Mouse (Mus musculus) left cerebral cortex, adult 18-20 months (tissue): Measurements from ENCODE around the gene Mapt. TPM values are rescaled to one million over a fixed set of nuclear protein-coding genes. Genes with fewer than 3 reads are reported as not detected.

Experiments
- DNase-seq, 2 experiments: peaks; one replicate each; pipeline ENCODE4 v3.0.0; 2021 to 2022; ENCODE audit warnings: low spot score in 2 of 2, mixed read lengths in 1 of 2
- total RNA-seq, 2 experiments: library from RNA; stranded (reverse); gene quantifications; 2 replicates each; pipeline ENCODE4 v1.2.3; 2021

Mapt gene
- total RNA-seq, 2 experiments from 2014 or later = 350 to 364 TPM

DNA sequence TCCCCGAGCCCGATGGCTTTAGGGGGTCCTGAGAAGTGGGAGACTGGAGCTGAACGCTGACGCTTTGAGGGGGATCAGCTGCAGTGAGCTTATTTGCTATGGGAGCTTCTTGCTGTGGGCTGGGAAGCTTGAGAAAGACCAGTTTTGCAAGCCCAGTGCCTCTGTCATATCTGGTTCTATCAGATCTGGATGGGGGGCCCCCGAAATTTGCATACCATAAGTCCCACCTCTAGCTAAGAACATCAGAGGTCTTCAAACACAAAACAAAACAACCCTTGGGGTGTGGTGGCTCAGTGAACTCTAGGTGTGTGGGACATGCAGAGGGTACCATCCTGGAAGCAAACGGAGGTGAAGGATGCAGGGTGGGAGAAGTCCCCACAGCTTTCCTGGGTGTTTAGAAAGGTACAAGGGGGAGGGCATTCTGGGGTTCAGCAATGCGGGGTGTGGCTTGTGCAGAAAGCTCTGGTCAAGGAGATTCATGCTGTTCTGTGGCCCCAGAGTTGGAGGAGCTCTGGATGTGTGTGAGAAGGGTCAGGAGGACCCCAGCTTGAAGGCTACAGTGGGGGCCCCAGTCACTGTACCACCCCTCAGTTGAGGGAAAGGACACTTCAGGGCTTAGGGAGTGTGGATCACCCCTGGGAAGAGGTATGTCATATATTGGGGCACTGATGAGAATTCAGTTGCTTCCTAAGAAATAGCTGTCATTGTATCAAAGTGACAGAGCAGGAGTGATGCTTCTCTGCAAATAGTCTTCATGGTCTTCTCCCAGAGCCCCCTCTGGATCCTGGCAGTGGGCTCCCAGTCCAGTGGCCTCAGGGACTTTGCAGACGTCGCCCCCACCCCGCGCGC, 78.4 kb downstream of the Mapt start:
- DNase-seq = no peak

DNA sequence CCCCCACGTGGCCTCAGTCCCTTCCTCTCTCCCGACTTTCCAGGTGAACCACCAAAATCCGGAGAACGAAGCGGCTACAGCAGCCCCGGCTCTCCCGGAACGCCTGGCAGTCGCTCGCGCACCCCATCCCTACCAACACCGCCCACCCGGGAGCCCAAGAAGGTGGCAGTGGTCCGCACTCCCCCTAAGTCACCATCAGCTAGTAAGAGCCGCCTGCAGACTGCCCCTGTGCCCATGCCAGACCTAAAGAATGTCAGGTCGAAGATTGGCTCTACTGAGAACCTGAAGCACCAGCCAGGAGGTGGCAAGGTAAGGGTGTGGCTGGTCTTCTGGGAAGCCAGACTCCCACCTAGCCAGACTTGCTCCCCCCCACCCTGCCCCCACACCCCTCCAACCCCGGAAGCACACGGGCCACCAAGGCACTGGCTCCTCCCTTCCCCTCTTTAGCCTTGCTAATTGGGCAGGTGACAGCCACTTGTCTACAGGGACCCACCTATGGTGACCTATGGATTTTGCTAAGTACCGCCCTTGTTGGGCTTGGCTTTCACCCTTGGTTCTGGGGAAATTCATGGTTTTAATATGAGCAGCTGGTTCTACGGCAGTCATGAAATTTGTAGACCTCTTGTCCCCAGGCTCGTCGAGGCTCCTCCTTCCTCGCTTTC, 79.2 kb downstream of the Mapt start:
- DNase-seq = no peak

DNA sequence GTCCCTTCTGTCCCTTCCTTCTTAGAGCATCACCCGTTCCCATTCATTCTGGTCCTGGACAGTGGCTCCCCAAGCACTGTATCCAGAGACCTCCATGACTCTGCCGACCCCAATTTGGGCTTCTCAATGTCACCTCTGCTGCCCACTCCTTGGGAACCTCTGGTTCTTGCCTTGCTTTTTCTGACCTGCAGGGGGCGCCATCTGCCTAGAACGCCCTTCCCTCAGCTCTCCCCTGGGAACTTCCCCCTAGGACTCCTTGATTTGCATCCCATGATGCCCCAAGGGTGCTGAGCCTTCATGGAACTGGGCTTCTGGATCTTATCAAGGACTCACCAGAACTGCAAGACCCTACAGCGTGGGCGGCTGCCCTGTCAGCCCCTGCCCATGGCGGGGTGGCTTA, 80.5 kb downstream of the Mapt start:
- DNase-seq = no peak

DNA sequence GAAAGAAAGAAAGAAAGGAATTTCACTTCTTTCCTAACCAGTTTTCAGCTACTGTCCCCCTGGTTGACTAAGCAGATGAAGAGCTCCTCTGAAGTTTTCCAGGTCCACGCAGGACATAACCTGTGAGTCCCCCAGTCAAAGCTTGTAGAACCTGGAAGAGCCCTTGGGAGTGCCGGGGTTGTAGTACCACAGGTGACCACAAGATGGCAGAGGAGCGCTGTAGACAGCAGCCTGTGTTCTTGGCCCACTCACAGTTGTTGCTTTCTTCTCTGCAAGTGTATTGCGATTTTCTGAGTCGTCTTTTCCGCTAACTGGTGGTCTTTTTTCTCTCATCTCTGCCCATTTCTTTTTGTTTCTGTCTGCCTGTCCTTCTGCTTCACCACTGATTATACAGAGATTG, 84.5 kb downstream of the Mapt start:
- DNase-seq = peak; percentile 78 to 82

DNA sequence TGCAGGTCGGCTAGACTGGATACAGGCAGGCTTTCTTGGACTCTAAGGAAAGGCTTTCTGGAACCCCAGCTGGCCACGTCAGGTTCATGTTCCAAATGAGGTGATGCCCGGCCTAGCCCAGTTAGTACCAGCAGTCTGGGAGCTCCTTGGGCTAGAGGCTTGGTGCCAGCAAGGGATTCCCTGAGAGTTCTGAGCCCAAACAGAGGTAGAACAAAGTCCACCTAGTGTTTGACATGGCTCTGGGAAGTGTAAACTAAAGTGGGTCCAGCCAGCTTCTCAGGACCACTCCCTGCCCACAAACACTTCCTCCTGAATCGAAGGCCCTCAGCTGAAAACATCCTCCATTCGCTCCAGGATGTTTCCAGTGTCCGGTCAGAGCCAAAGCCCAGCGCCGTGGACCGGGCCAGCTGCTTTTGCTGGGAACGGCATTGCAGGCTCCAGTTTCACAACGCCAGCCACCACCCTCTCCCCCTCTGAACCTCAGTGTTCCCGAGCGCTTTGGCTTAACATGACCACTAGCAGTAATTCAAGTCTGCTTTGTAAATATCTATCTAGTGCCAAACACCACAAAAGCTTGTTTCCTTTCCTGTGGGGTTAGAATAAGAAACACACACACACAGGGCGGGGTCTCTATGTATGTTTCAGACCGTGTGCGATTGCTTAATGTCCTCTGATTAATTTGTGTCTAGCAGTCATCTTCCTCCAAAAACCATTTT, 85.7 kb downstream of the Mapt start:
- no peak for DNase-seq

DNA sequence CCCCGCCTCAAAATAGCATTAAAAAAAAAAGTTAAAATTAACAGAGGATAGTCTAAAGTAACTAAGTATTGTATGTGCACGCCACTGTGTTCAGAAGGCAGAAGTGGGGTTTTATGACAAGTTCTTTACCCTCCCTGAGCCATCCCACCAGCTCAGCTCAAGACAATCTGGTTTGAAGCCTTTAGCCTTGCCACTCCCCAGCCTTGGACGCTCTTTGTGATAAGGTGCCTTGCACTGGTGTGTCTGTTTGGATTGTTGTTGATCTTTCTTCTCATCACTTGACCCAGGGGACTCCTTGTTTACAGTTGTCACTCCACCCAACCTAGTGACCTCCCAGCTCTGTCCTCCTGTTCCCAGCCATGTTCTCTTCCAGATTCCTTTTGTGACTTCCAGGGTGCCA, 86.4 kb downstream of the Mapt start:
- no peak for DNase-seq

DNA sequence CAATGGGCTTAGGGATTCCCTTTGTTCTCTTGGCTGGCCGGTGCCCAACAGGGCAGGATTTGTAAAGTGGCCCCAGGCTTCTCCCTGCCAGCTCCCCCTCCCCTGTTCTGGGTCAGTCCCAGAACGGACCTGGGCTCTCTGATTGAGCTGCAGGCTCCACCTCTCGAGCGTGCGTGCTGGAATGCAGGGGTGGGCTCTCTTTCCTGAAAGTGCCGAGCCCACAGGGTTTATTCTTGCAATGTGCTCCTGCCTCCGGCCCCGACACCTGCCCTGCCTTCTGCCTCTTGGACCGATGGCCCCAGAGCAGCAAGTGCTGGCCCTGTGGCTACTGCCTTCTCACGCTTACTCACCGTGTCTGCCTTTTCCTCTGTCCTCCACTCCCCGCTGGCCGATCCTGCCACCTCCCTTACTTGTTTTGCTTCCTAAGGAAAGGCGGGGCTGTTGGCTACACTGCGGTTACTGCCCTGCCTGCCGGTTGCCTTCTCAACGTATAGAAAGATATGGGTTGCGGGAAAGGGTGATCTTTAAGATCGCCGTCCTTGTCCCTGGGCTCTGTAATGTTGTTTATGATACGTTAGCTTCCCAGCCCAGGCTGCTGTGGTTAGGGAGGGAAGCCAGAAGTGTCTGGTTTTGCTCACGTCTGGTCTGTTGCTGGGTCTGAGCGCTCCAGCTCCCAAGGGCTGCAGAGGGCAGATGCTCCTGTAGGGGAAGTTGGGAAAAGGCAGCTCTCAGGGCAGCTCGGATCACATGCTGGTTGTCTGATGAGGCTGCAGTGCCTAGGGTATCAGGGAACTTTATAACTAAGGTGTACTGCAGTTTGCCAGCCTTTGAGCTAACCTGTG, 88.0 kb downstream of the Mapt start:
- DNase-seq = no peak

DNA sequence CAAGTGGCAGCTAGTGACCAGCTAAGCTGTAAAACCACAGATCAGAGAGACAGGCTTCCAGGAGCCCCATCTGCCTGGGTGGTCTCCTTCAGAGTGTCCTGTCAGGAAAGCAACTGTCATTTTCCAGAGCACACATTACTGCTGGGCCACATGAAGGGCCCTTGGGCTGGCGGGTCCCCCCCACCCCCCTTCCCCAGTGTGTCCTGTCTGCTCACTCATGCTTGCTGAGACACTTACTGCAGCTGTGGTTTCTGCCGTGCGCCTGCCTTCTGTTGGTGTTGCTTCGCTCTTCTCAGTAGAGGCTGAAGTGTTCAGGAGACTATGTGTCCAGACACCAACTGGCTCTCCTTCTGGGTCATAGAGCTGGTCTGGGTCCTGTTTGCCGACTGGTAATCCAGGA, 89.3 kb downstream of the Mapt start:
- no peak for DNase-seq

DNA sequence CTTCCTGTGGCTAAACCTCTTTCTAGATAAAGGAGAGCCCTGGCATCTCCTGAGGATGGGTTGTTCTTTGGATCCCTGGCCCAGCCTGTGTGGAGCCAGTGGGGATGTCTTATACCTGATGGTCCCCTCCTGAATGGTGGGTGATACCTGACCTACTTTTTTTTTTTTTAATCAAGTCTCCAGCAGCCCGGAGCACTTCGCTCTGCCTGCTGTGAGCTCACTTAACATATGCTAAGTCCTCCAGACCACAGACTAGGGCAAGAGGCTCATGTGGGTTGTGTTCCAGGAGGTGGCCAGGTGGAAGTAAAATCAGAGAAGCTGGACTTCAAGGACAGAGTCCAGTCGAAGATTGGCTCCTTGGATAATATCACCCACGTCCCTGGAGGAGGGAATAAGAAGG, 91.0 kb downstream of the Mapt start:
- no peak for DNase-seq

DNA sequence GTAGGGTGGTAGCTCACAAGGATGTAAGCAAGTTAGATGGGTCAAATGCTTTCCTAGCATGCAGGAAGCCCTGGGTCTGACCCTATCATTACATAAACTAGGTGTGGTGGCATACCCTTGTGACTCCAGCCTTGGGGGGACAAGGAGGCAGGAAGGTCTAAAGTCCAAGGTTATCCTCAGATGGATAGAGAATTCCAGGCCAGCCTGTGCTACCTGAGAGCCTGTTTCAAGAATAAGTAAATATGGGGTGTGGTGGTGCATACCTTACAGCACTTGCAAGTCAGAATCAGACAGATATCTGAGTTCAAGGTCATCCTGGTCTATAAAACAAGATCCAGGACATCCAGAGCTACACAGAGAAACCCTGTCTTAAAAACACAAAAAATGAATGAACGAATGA, 96.3 kb downstream of the Mapt start:
- DNase-seq = no peak

DNA sequence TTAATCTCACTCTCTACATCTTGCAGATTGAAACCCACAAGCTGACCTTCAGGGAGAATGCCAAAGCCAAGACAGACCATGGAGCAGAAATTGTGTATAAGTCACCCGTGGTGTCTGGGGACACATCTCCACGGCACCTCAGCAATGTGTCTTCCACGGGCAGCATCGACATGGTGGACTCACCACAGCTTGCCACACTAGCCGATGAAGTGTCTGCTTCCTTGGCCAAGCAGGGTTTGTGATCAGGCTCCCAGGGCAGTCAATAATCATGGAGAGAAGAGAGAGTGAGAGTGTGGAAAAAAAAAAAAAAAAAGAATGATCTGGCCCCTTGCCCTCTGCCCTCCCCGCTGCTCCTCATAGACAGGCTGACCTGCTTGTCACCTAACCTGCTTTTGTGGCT, 96.8 kb downstream of the Mapt start:
- DNase-seq = no peak

DNA sequence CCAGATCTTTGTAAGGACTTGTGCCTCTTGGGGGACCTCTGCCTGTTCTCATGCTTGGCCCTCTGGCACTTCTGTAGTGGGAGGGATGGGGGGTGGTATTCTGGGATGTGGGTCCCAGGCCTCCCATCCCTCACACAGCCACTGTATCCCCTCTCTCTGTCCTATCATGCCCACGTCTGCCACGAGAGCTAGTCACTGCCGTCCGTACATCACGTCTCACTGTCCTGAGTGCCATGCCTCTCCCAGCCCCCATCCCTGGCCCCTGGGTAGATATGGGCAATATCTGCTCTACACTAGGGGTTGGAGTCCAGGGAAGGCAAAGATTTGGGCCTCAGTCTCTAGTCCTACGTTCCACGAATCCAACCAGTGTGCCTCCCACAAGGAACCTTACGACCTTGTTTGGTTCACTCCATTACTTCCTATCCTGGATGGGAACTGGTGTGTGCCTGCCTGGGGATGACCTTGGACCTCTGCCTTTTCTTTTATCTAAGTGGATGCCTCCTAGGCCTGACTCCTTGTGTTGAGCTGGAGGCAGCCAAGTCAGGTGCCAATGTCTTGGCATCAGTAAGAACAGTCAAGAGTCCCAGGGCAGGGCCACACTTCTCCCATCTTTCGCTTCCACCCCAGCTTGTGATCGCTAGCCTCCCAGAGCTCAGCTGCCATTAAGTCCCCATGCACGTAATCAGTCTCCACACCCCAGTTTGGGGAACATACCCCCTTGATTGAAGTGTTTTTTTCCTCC, 98.2 kb downstream of the Mapt start:
- DNase-seq = no peak

DNA sequence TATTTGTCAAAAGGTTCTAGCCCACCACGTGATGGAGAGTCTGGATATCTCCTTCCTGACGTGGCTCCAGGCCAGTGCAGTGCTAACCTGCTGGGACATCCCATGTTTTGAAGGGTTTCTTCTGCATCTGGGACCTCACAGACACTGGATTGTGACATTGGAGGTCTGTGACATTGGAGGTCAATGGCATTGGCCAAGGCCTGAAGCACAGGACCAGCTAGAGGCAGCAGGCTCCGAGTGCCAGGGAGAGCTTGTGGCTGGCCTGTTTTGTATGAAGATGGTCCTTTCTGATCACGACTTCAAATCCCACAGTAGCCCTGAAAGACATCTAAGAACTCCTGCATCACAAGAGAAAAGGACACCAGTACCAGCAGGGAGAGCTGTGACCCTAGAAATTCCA, 99.0 kb downstream of the Mapt start:
- no peak for DNase-seq

DNA sequence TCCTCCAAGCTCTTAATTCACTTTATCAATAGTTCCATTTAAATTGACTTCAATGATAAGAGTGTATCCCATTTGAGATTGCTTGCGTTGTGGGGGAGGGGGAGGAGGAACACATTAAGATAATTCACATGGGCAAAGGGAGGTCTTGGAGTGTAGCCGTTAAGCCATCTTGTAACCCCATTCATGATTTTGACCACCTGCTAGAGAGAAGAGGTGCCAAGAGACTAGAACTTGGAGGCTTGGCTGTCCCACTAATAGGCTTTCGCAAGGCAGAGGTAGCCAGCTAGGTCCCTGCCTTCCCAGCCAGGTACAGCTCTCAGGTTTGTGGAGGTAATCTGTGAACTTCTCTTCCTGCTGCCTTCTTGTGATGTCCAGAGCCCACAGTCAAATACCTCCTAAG, 100.0 kb downstream of the Mapt start:
- DNase-seq = no peak

DNA sequence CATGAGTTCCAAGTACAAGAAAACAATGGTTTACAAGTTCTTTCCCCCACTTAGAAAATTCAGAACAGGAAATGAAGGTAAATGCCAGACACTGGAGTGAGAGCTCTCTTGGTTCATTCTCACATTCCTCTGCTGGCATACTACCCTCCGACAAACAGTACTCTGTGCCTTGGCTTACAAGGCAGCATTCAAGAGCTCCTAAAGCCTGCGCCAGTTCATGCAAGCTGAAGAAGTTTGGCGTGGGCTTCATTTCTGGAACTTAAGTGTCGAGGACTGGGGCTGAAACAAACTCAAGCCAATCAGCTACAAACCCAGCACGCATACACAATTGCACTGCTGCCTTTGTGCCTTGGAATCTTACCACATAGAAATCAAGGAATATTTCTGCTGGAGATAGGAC, 100.9 kb downstream of the Mapt start:
- no peak for DNase-seq

DNA sequence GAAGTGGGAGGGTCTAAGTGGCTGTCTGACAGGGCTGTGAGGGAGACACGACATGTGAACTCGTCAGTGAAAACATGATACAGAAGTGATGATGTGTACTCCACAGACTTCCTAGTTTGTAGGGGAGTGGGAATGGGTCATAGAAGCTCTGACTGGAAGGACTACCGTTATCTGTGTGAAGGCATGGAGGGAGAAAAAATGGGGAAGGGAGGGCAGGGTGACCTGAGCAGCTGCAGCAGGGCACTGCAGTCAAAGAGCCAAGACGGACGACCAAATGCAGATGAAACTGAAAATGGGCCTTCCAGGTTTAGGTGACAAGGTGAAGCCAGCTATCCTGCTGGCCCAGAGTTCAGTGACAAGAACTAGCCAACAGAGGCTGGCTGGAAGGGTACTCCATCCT, 102.9 kb downstream of the Mapt start:
- DNase-seq = no peak

DNA sequence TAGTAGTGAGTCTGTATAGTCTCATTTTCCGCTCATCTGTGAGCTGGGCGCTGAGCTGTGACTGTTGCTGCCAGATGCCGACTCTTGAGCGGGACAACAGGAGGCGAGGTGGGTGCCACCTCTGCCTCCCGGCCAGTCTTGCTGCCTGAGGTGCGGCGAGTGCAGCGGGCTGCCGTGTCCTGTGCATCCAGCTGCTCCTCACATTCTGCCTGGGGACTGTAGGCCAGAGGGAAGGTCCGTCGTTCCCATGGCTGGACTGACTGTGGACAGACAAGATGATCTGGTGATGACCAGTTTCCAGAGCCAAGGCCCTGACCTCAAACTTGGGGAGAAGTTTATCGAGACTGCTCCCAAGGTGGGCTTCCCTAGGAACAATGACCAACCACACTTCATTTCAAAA, 103.8 kb downstream of the Mapt start:
- DNase-seq = no peak

DNA sequence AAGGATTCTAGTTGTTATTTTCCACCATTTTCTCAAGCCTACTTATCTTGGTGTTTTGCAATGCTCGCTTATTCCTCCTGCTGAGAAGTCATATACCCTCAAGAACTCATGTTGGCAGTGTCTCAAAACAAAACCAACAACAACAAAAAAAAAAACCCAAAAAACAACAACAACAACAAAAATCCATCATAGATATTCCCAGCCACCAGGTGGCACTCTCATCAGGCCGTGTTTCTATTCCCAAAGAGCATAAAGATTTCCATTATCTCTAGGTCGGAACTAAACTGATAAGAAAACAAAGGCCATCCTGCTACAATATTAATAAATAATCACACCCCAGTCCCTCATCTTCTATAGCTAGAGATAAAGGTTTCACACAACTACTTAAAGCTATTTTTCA, 115.7 kb downstream of the Mapt start:
- no peak for DNase-seq

DNA sequence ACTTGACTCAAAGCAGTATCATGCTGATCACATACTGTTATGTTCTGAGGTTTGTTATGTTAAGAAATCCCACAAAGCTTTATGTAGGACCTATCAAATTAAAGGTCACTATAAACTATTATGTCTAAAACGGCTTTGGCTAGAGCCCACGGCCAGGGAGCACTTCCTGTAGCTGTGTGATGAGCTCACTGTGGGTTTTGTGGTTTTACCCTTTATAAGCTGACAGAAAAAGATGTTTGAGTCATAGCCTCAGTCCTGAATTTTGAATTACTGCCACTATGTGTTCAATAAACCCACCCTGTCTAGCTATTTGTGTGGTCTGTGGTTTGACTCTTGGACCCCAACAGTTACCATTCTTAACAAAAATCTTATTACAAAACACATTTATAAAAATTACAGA, 130.6 kb downstream of the Mapt start:
- no peak for DNase-seq

DNA sequence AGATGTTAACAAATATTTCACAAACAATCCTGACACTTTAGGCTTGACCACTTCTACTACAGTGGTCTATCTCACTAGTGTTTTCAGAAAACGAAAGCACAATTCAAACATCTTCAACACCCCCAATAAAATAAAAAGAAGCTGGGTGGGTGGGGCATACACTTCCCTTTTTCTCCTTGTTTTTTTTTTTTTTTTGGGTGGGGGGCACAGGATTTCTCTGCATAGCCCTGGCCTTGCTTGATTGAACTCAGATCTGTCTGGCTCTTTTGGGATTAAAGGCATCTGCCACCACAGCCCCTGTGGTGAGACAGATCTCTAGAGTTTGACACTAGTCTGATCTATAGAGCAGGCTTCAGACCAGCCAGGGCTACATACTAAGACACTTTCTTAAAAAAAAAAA, 131.5 kb downstream of the Mapt start:
- no peak for DNase-seq
